Comparison of ENCODE assay signal across 7 mouse cellular contexts in genomic region chr3:96171583-96172196, GRCm38 (mm10). TPM values are rescaled to one million over a fixed set of nuclear protein-coding genes. Genes with fewer than 3 reads are reported as not detected.
DNase-seq lines count a peak whose midpoint lies in the region; ATAC-seq and TF ChIP-seq lines count a peak whose summit lies in the region.

No protein-coding gene starts in this region.

- no peaks in the 10 kb centered on the region for H3K27me3 ChIP-seq in lung, embryonic 14.5 days (ENCODE audit: insufficient read depth, low read length)
- no peaks in the 10 kb centered on the region for H3K27me3 ChIP-seq in embryonic facial prominence, embryonic 14.5 days (replicated peaks; ENCODE audit: control insufficient read depth, insufficient read depth, low read length)
- no peaks in the 10 kb centered on the region for H3K27me3 ChIP-seq in limb, embryonic 10.5 days (ENCODE audit: low read depth, poor library complexity, severe bottlenecking)

- no peak for DNase-seq in lung, embryonic 14.5 days
- DNase-seq in lung, adult 18-20 months: no peak
- no peak for DNase-seq in embryonic facial prominence, embryonic 14.5 days (ENCODE audit: low spot score)
- DNase-seq in limb, embryonic 10.5 days (ENCODE audit: low spot score): no peak
- DNase-seq in skeletal muscle tissue, adult 2 months (ENCODE audit: low read depth, low spot score): peak; percentile 24
- no peak for DNase-seq in adrenal gland, postnatal 36 days
- no peak for DNase-seq in retina, postnatal 1 day

- H3K4me2 ChIP-seq in lung, embryonic 14.5 days: peak overlapping the region; percentile 96
- peak overlapping the region; percentile 95 for H3K4me2 ChIP-seq in embryonic facial prominence, embryonic 14.5 days (ENCODE audit: low read depth, low read length)

- WGBS in lung, embryonic 14.5 days: 11% methylated on average over 18 of the region's 18 CpGs
- 20% methylated on average over 18 of the region's 18 CpGs for WGBS in embryonic facial prominence, embryonic 14.5 days
- WGBS in limb, embryonic 10.5 days: 24% methylated on average over 18 of the region's 18 CpGs

- TF ChIP-seq CTCF in lung, embryonic 14.5 days (IDR thresholded peaks at IDR 0.05; ENCODE audit: low read depth): no peak

- ATAC-seq in lung, embryonic 14.5 days (ENCODE audit: insufficient read depth): no peak; the same call in 1 of the 2 replicates
- no peak; the same call in 1 of the 2 replicates for ATAC-seq in embryonic facial prominence, embryonic 14.5 days (ENCODE audit: low read depth)

- H3K9me3 ChIP-seq in lung, embryonic 14.5 days (ENCODE audit: low read depth, low read length): no peaks in the 10 kb centered on the region
- H3K9me3 ChIP-seq in embryonic facial prominence, embryonic 14.5 days (ENCODE audit: control insufficient read depth, low read length): no peaks in the 10 kb centered on the region
- H3K9me3 ChIP-seq in limb, embryonic 10.5 days (replicated peaks): no peaks in the 10 kb centered on the region

- H3K36me3 ChIP-seq in lung, embryonic 14.5 days (ENCODE audit: insufficient read depth): peaks cover 35% of the 10 kb centered on the region
- peaks cover 46% of the 10 kb centered on the region for H3K36me3 ChIP-seq in embryonic facial prominence, embryonic 14.5 days (ENCODE audit: control insufficient read depth, insufficient read depth, low read length)
- H3K36me3 ChIP-seq in limb, embryonic 10.5 days: peaks cover 67% of the 10 kb centered on the region

- H3K9ac ChIP-seq in lung, embryonic 14.5 days: peak overlapping the region; percentile 86
- H3K9ac ChIP-seq in embryonic facial prominence, embryonic 14.5 days (ENCODE audit: low read depth, low read length): peak overlapping the region; percentile 91

- peak overlapping the region; percentile 88 for H3K4me3 ChIP-seq in lung, embryonic 14.5 days (ENCODE audit: low read depth, low read length)
- peak overlapping the region; percentile 88 for H3K4me3 ChIP-seq in embryonic facial prominence, embryonic 14.5 days (ENCODE audit: low read depth, low read length)
- peak overlapping the region; percentile 95 for H3K4me3 ChIP-seq in limb, embryonic 10.5 days

- peak overlapping the region; percentile 99 for H3K27ac ChIP-seq in lung, embryonic 14.5 days (ENCODE audit: low read depth)
- peak overlapping the region; percentile 99 for H3K27ac ChIP-seq in embryonic facial prominence, embryonic 14.5 days (replicated peaks; ENCODE audit: low read depth, low read length)
- H3K27ac ChIP-seq in limb, embryonic 10.5 days: peak overlapping the region; percentile 95

- H3K4me1 ChIP-seq in lung, embryonic 14.5 days (ENCODE audit: insufficient read depth): peaks cover 12% of the 10 kb centered on the region
- peaks cover 11% of the 10 kb centered on the region for H3K4me1 ChIP-seq in embryonic facial prominence, embryonic 14.5 days (ENCODE audit: control insufficient read depth, insufficient read depth, low read length)
- peaks cover 40% of the 10 kb centered on the region for H3K4me1 ChIP-seq in limb, embryonic 10.5 days

RNA-seq across cellular contexts. Expression of gene Sf3b4, which starts 0.4 kb away (rescaled TPM):
- 196 and 210 TPM in 2 replicates for polyA plus RNA-seq in lung, embryonic 14.5 days (2014; fragmentation: Nextera tagmentation; extraction: Ambion mirVana)
- polyA plus RNA-seq in embryonic facial prominence, embryonic 14.5 days (2014; fragmentation: Nextera tagmentation; extraction: Ambion mirVana): 152 and 158 TPM in 2 replicates
- 290 and 304 TPM in 2 replicates for polyA plus RNA-seq in limb, embryonic 10.5 days (2016; fragmentation: Nextera tagmentation; extraction: Ambion mirVana)
- 10 to 100 TPM; 53.6 to 57.9 TPM for total RNA-seq in adrenal gland, postnatal 36 days (2021)

RNA-seq across cellular contexts. Expression of gene Sv2a, which starts 9.3 kb away (rescaled TPM):
- 3.6 and 5.8 TPM in 2 replicates for polyA plus RNA-seq in lung, embryonic 14.5 days (2014; fragmentation: Nextera tagmentation; extraction: Ambion mirVana)
- polyA plus RNA-seq in embryonic facial prominence, embryonic 14.5 days (2014; fragmentation: Nextera tagmentation; extraction: Ambion mirVana): 4.4 and 6.1 TPM in 2 replicates
- polyA plus RNA-seq in limb, embryonic 10.5 days (2016; fragmentation: Nextera tagmentation; extraction: Ambion mirVana): 3.6 and 3.9 TPM in 2 replicates
- total RNA-seq in adrenal gland, postnatal 36 days (2021): 1 to 10 TPM; 5.5 to 7.5 TPM

RNA-seq across cellular contexts. Expression of gene Mtmr11, which starts 9.9 kb away (rescaled TPM):
- polyA plus RNA-seq in lung, embryonic 14.5 days (2014; fragmentation: Nextera tagmentation; extraction: Ambion mirVana): 13.0 and 16.6 TPM in 2 replicates
- 19.7 and 24.6 TPM in 2 replicates for polyA plus RNA-seq in embryonic facial prominence, embryonic 14.5 days (2014; fragmentation: Nextera tagmentation; extraction: Ambion mirVana)
- 10.8 and 18.2 TPM in 2 replicates for polyA plus RNA-seq in limb, embryonic 10.5 days (2016; fragmentation: Nextera tagmentation; extraction: Ambion mirVana)
- total RNA-seq in adrenal gland, postnatal 36 days (2021): 10 to 100 TPM; 15.6 to 31.5 TPM

RNA-seq across cellular contexts. Expression of gene Bola1, which starts 47.8 kb away (rescaled TPM):
- polyA plus RNA-seq in lung, embryonic 14.5 days (2014; fragmentation: Nextera tagmentation; extraction: Ambion mirVana): 57.6 and 68.0 TPM in 2 replicates
- polyA plus RNA-seq in embryonic facial prominence, embryonic 14.5 days (2014; fragmentation: Nextera tagmentation; extraction: Ambion mirVana): 47.5 and 55.7 TPM in 2 replicates
- polyA plus RNA-seq in limb, embryonic 10.5 days (2016; fragmentation: Nextera tagmentation; extraction: Ambion mirVana): 74.2 and 76.5 TPM in 2 replicates
- total RNA-seq in adrenal gland, postnatal 36 days (2021): 10 to 100 TPM; 26.8 to 41.2 TPM

RNA-seq across cellular contexts. Expression of gene Hist2h2ab, which starts 48.0 kb away (rescaled TPM):
- not detected in 2 replicates for polyA plus RNA-seq in lung, embryonic 14.5 days (2014; fragmentation: Nextera tagmentation; extraction: Ambion mirVana)
- 0.72 and 0.78 TPM in 2 replicates for polyA plus RNA-seq in embryonic facial prominence, embryonic 14.5 days (2014; fragmentation: Nextera tagmentation; extraction: Ambion mirVana)
- 0.63 and 1.2 TPM in 2 replicates for polyA plus RNA-seq in limb, embryonic 10.5 days (2016; fragmentation: Nextera tagmentation; extraction: Ambion mirVana)
- total RNA-seq in adrenal gland, postnatal 36 days (2021): 1 to 10 TPM; 7.1 to 8.0 TPM
